Mouse (Mus musculus) G1E (cell line): ENCODE measurements around the gene Naa30. TPM values are rescaled to one million over a fixed set of nuclear protein-coding genes. Genes with fewer than 3 reads are reported as not detected.

Experiments
- ATAC-seq: 2 replicates; pipeline ENCODE4 v1.8.0; 2016; ENCODE audit warnings: mild to moderate bottlenecking; ENCODE audit not compliant: insufficient number of reproducible peaks, poor library complexity, low FRiP score, severe bottlenecking; ENCODE audit errors: extremely low read depth
- DNase-seq: peaks from one replicate; pipeline ENCODE4 v3.0.0; 2012; ENCODE audit warnings: low spot score
- H3K27me3 ChIP-seq: 2 replicates; pipeline ENCODE4 v1.6.1; 2012; ENCODE audit warnings: mild to moderate bottlenecking, low read length, inconsistent platforms; ENCODE audit not compliant: insufficient read depth
- H3K36me3 ChIP-seq: replicated peaks from 2 replicates; pipeline ENCODE3; 2012; ENCODE audit warnings: mild to moderate bottlenecking, inconsistent platforms
- H3K4me1 ChIP-seq: 2 replicates; pipeline ENCODE4 v1.6.1; 2012; ENCODE audit warnings: low read depth, low read length, inconsistent platforms, mixed read lengths; ENCODE audit not compliant: insufficient read depth
- H3K4me3 ChIP-seq: 2 replicates; pipeline ENCODE4 v1.5.1; 2012; ENCODE audit warnings: low read depth, mild to moderate bottlenecking, inconsistent platforms, low read length, moderate library complexity, mixed read lengths
- H3K9me3 ChIP-seq: replicated peaks from 2 replicates; pipeline ENCODE4 v1.6.1; 2012; ENCODE audit warnings: inconsistent platforms
- CTCF ChIP-seq: IDR thresholded peaks from 2 replicates; pipeline ENCODE4 v1.5.1; 2012; ENCODE audit warnings: low read depth, low read length, inconsistent platforms, mixed read lengths
- GATA1 ChIP-seq: IDR thresholded peaks from 2 replicates; pipeline ENCODE4 v1.6.1; 2012; ENCODE audit warnings: borderline replicate concordance, low read length, inconsistent platforms, mixed read lengths
- GATA2 ChIP-seq: IDR thresholded peaks from 2 replicates; pipeline ENCODE4 v1.6.1; 2012; ENCODE audit warnings: low read depth, low read length, inconsistent platforms, borderline replicate concordance
- POLR2AphosphoS5 ChIP-seq: IDR thresholded peaks from 2 replicates; pipeline ENCODE4 v1.6.1; 2012; ENCODE audit warnings: low read depth, low read length, inconsistent platforms; ENCODE audit not compliant: insufficient replicate concordance
- TAL1 ChIP-seq: conservative IDR thresholded peaks from 2 replicates; pipeline ENCODE4 v1.6.1; 2012; ENCODE audit warnings: low read depth, low read length, inconsistent platforms, mixed read lengths
- polyA plus RNA-seq: library from polyadenylated mRNA; stranded (reverse); fragments of >175 nt; gene quantifications from 2 replicates; pipeline ENCODE4 v1.2.3, GENCODE M21; 2012
- total RNA-seq, 2 experiments: library from RNA; stranded (forward) in 1 of 2; stranded (reverse) in 1 of 2; fragments of 200-1000 nt in 1 of 2; fragments of >200 nt in 1 of 2; fragmentation: Nextera tagmentation in 1 of 2; gene quantifications; 2 replicates each; pipeline ENCODE4 v1.2.3; 2014 to 2017

The Naa30 gene
- total RNA-seq (2014; fragmentation: Nextera tagmentation) = 44.5 and 61.6 TPM in 2 replicates
- total RNA-seq (2017) = 42.7 and 56.7 TPM in 2 replicates
- polyA plus RNA-seq = 14.8 and 19.1 TPM in 2 replicates

- ATAC-seq (peak; percentile 95), DNase-seq (peak; percentile 88)
- Histone ChIP-seq H3K27me3 (no peaks in the 10 kb centered on the region), H3K36me3 (peaks cover 16% of the 10 kb centered on the region), H3K4me1 (peaks cover 24% of the 10 kb centered on the region), H3K4me3 (peak within 1 kb of the TSS; percentile 97), H3K9me3 (no peaks in the 10 kb centered on the region)
- TF ChIP-seq TAL1 (no peak), CTCF (no peak), GATA2 (no peak), POLR2AphosphoS5 (no peak)
These were observed at the start of gene Naa30 for GRCm38 (mm10) chr14:49171867-49172581. Naa30 (plus strand) TSS chr14:49172226.

GRCm38 (mm10) chr14:49127162-49127779, 44.8 kb upstream of the Naa30 start:
- no peaks in the 10 kb centered on the region for H3K36me3 ChIP-seq
- H3K4me3 ChIP-seq = no peak overlapping the region
- DNase-seq (no peak), ATAC-seq (no peak)
- TF ChIP-seq GATA1 (no peak), POLR2AphosphoS5 (no peak), CTCF (no peak), TAL1 (no peak), GATA2 (no peak)
- H3K9me3 ChIP-seq = no peaks in the 10 kb centered on the region
- H3K4me1 ChIP-seq = no peaks in the 10 kb centered on the region
- peaks cover 5% of the 10 kb centered on the region for H3K27me3 ChIP-seq

GRCm38 (mm10) chr14:49128544-49129263, 43.3 kb upstream of the Naa30 start:
- no peak for ATAC-seq
- TF ChIP-seq CTCF (no peak), GATA1 (no peak), GATA2 (no peak), TAL1 (no peak), POLR2AphosphoS5 (no peak)

GRCm38 (mm10) chr14:49132391-49132790, 39.6 kb upstream of the Naa30 start:
- no peak for TF ChIP-seq GATA2
- TF ChIP-seq CTCF = no peak
- TF ChIP-seq GATA1 = no peak
- no peak for TF ChIP-seq POLR2AphosphoS5
- no peak for TF ChIP-seq TAL1
- H3K27me3 ChIP-seq = peaks cover 2% of the 10 kb centered on the region
- H3K9me3 ChIP-seq = no peaks in the 10 kb centered on the region
- H3K4me1 ChIP-seq = no peaks in the 10 kb centered on the region
- DNase-seq (no peak), ATAC-seq (no peak)
- no peak overlapping the region for H3K4me3 ChIP-seq
- no peaks in the 10 kb centered on the region for H3K36me3 ChIP-seq

More at GRCm38 (mm10) chr14:49128544-49129263, 43.3 kb upstream of the Naa30 start:
- H3K27me3 ChIP-seq = peaks cover 5% of the 10 kb centered on the region
- no peaks in the 10 kb centered on the region for H3K4me1 ChIP-seq
- H3K36me3 ChIP-seq = no peaks in the 10 kb centered on the region
- no peaks in the 10 kb centered on the region for H3K9me3 ChIP-seq
- no peak overlapping the region for H3K4me3 ChIP-seq
- DNase-seq = no peak

- no peak for ATAC-seq
- Histone ChIP-seq H3K4me3 (no peak overlapping the region), H3K4me1 (no peaks in the 10 kb centered on the region; the same call in 1 of the 2 replicates), H3K9me3 (no peaks in the 10 kb centered on the region), H3K36me3 (no peaks in the 10 kb centered on the region), H3K27me3 (no peaks in the 10 kb centered on the region)
- TF ChIP-seq TAL1 (no peak), GATA2 (no peak), POLR2AphosphoS5 (no peak), CTCF (no peak), GATA1 (no peak)
- no peak for DNase-seq
These were observed 33.9 kb upstream of the Naa30 start for GRCm38 (mm10) chr14:49138171-49138570.

GRCm38 (mm10) chr14:49140756-49141155, 31.3 kb upstream of the Naa30 start:
- H3K27me3 ChIP-seq = no peaks in the 10 kb centered on the region
- H3K4me1 ChIP-seq = no peaks in the 10 kb centered on the region; the same call in 1 of the 2 replicates
- TF ChIP-seq TAL1 = no peak
- TF ChIP-seq POLR2AphosphoS5 = no peak
- TF ChIP-seq CTCF = no peak
- TF ChIP-seq GATA1 = no peak
- TF ChIP-seq GATA2 = no peak
- no peaks in the 10 kb centered on the region for H3K9me3 ChIP-seq
- DNase-seq (no peak), ATAC-seq (no peak)
- no peaks in the 10 kb centered on the region for H3K36me3 ChIP-seq
- H3K4me3 ChIP-seq = no peak overlapping the region
